Mouse (Mus musculus): ENCODE data around the gene Arhgap23. TPM values are rescaled to one million over a fixed set of nuclear protein-coding genes. Genes with fewer than 3 reads are reported as not detected.

Arhgap23 gene
- polyA plus RNA-seq, 2 experiments from 2014 or later, result not detected

DNA sequence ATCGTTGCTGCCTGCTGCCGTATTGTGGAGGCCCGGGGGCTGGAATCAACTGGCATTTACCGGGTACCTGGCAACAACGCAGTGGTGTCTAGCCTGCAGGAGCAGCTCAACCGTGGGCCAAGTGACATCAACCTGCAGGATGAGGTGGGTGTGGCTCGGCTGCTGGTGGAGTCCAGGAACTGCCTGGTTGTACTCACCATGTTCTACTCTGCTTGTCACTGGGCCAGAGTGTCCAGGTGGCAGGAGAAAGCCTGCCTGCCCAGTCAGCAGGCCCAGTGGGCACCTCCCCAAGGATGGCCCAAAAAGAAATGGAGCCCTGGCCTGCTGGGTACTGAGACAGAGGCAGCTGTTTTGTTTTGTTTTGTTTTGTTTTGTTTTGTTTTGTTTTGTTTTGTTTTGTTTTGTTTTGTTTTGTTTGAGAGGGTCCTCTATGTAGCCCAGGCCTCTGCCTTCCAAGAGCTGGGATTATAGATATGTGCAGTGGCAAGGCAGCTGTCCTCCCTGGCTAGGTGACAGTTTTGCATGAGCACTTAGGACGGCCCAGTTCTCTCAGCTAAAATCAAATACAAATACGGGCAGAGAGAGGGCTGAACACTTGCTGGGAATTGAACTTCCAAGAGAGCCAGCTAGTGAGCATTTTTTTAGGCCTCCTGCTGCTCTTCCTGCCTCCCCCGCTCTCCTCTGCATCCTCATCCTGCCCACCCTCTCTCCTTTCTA, 51.3 kb downstream of the Arhgap23 start:
- no peak for ATAC-seq

- no peak for ATAC-seq
Measured at GRCm38 (mm10) chr11:97468639-97469287, 53.4 kb downstream of the Arhgap23 start.

- no peak for ATAC-seq
Measured at GRCm38 (mm10) chr11:97469828-97470227, 54.5 kb downstream of the Arhgap23 start.

DNA sequence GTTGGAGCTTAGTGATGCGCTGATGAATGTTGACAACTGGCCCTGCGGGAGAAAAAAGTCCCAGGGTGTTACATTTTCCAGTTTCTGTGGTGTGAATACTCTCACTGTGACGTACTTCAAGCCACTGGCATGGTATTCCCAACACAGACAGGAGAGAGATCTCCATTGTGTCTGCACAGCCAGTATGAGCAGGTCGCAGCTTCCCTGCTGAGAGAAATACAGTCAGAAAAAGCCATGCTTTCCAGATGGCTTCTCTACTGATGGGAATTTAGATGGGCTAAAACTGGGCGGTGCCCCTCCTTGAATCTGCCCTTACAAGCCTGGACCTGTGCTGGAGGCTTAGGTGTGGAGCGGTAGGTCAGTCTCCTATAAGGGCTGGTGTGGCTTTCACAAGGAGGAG, 55.9 kb downstream of the Arhgap23 start:
- ATAC-seq, result no peak

DNA sequence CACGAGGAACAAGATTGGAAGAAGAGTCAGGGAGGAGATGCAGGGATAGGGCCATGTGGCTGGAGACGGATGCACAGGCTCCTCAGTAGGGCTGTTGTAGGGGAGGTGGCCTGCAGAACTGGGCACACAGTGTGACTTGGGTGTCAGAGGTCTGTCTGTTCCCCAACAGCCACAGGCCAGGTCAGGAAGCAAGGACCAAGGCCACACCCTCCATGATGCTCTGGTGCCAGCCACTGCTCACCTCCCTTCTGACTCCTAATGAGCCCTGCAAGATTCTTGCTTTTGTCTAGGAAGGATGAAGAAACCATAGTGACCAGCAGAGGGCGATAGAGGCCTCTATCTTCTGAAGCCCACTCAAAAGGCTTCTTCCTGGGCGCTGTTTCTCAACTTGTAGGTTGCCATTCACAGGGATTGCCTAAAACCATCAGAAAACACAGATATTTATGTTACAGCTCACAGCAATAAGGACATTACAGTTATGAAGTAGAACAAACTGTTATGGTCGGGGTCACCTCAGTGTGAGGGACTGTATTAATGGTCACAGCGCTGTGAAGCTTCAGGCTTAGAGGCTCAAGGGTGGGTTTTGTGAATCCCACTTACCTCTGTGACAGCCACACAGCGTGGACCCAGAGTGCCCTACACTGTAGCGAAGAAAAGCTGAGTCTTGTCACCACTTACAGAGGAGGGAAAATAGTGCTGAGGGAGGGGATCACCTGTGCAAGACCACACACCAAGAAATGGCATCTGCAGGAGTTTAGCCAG, 61.2 kb downstream of the Arhgap23 start:
- no peak for ATAC-seq

- no peak for ATAC-seq
Measured at GRCm38 (mm10) chr11:97477431-97477830, 62.1 kb downstream of the Arhgap23 start.

DNA sequence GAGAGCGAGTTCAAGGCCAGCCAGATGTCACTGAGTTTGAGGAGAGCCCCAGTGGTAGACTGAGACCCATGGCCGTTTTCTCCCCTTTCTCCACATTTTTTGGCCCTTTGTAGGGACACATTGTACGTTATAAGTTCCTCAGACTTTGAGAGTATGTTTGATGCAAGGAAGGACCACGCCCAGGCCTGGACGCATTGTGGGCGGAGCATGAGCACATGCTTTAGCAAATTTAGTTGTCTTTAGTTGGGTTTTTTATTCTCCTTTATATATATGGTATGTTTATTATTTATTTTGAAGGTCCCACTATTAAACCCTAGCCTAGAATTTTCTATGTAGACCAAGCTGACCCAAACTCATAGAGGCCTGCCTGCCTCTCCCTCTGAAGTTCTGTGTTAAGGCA, 63.0 kb downstream of the Arhgap23 start:
- ATAC-seq, result no peak

DNA sequence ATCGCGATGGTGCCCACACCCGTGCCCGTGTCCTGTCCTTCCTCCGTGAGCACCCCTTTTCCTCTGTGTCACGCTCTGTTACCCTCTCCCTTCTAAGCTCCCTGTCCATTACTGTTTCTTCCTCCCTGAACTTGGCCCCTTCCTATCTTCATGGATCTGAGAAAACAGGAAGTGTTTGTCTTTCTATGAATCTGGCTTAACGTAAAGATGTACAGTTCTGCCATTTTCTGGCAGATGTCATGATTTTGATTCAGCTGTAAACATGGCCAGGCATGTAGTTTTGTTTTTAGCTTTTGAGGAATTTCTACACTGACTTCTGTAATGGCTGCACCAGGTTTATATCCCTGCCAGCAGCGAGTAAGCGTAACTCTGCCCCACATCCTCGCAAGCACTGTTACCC, 63.8 kb downstream of the Arhgap23 start:
- ATAC-seq, result no peak

DNA sequence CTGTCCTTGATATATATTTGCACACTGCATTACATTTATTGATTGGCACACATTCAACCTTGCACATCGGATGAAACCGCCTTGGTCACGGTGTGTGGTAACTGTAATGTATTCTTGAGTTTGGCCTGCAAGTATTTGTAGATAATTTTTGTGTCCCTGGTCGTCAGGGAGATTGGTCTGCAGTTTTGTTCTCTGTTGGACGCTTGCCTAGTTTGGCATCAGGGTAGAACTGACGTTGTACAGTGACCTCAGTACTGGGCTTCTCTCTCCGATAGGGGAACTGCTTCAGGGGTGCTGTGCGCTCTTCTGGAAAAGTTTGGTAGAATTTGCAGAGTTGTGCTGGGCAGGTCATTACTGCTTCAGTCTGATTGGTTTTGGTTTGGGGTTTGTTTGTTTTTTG, 64.5 kb downstream of the Arhgap23 start:
- no peak for ATAC-seq

DNA sequence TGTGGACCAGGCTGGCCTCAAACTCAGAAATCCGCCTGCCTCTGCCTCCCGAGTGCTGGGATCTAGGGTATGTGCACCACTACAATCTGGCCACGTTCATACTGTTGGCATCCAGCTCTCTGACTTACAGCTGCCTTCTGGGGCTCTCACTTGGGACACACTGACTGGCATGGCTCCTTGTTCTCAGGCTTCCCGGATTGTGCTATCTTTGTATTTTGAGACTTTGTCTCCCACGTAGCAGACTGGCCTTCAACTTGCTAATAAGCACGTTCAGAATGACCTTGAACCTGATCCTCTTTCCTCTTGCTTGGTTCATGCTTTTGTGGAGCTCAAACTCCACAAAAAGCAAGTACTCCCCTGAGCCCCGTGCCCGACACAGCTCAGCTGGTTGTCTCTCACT, 70.3 kb downstream of the Arhgap23 start:
- ATAC-seq, result no peak

DNA sequence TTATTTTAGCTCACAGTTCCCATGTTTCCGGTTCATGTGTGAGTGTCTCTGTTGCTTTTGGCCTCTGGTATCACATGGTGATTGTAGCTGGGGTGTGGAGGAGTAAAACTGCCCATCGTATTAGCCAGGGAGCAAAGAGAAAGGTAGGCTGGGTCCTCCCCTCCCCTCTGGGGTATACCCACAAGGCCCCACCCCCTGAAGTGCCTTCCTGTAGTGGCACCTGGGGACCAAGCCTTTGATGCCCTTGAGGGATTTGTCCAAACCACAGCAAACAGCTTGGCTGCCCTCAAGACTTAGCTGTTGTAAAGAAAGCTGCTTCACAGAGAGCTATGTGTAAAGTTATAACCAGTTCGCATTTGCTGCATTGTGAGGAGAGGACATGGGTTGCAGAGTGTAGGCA, 72.3 kb downstream of the Arhgap23 start:
- ATAC-seq, result no peak

- ATAC-seq, result no peak
Measured at GRCm38 (mm10) chr11:97489589-97490324, 74.4 kb downstream of the Arhgap23 start.

DNA sequence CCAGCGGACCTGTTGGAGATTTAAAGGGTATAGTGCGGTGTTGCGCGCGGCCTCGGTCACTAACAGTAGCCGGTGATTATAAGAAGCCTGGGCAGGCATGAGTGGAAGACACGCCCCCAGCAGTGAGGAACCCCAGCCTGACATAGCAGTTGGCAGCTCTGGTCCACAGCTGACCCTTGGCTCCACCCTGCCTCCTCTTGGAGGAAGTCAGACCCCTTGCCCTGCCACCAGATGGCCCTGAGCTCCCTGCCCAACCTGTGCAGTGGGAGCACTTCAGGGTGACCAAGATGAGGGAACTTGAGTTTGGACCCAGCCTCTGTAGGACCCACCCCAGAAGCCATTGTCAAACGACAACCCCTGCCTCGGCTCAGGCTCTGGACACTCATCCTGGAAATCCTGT, 76.3 kb downstream of the Arhgap23 start:
- ATAC-seq, result no peak

DNA sequence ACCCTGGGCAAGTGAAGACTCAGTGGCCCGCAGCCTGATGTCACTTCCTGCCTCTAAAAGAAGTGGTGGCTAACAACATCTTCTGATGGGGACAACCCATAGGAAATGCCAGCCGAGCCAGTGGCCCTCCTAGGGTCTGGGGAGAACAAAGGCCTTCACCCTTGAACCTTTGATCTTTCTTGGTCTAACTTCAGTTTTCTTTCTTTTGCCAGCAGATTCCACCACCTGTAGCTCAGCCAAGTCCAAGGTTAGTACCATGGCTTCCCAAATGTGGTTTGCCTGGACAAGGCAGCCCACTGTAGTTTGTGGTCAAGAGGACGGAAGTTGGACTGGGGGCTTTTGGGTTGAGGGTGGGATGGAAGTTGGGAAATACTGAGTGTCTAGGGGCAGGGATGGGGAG, 77.5 kb downstream of the Arhgap23 start:
- ATAC-seq, result no peak

DNA sequence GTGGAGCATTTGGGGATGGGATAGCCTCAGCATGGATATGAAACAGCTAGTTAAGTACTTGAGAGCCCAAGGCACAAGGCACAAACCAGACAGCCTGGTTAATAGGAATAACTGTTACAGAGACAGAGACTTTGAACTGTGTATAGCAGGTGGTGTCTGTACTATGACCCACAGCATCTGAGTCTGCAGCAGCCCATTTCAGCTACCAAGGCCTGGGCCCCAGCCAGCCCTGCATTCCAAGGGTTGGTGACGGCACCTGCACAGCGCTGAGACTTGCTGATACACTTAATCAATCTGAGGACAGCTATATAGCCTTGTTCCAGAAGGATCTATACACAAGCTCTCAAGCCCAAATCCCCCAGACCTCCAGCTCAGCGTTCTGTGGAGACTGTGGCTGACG, 82.2 kb downstream of the Arhgap23 start:
- no peak for ATAC-seq

DNA sequence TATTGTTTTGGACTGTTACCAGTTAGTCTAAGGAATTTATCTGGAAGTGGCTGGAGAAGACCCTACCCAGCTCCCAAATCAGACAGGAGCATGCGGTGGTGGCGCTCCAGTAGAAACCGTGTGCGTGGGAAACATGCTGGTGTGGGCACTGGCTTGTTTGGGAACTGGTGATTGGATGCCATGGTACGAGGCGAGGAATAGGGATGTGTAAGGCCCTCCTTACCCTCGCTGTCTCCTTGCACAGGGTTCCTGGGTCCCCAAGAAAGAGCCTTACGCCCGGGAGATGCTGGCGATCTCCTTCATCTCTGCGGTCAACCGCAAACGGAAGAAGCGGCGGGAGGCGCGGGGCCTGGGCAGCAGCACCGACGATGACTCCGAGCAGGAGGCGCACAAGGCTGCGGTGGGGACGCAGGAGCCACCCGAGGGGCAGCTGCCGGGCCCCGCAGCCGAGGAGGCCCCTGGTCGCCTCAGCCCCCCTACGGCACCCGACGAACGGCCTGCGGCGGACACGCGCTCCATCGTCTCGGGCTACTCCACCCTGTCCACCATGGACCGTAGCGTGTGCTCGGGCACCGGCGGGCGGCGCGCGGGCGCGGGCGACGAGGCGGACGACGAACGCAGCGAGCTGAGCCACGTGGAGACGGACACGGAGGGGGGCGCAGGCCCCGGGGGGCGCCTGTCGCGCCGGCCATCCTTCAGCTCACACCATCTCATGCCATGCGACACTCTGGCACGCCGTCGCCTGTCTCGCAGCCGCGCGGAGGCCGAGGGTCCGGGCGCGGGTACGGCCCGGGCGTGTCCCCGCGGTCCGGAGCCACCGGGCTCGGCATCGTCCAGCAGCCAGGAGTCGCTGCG, 84.8 kb downstream of the Arhgap23 start, which contains the start of gene 4933428G20Rik:
TSS of gene 4933428G20Rik (minus strand) at position 476 of the 855 bp plus-strand sequence.
- no peak for ATAC-seq

GRCm38 (mm10) chr11:97500720-97501448, 85.6 kb downstream of the Arhgap23 start:
- ATAC-seq, result no peak

- no peak for ATAC-seq
Measured at GRCm38 (mm10) chr11:97502383-97502782, 87.0 kb downstream of the Arhgap23 start.

- no peak for ATAC-seq
Measured at GRCm38 (mm10) chr11:97502846-97503245, 87.5 kb downstream of the Arhgap23 start.

GRCm38 (mm10) chr11:97505784-97506183, 90.5 kb downstream of the Arhgap23 start:
- no peak for ATAC-seq

GRCm38 (mm10) chr11:97506331-97506730, 91.0 kb downstream of the Arhgap23 start:
- ATAC-seq, result no peak
